Mouse (Mus musculus): ENCODE data around the gene Lmo1. TPM values are rescaled to one million over a fixed set of nuclear protein-coding genes. Genes with fewer than 3 reads are reported as not detected.
"Not testable (repeated sequence)": the region's sequence is repeated elsewhere in the genome, so short reads cannot be mapped to it uniquely, and the experiment has no call there.

Lmo1 gene
- polyA plus RNA-seq, 1 experiment from 2014 or later, result 50.5 TPM

GRCm38 (mm10) chr7:109097203-109097602 lies 77.8 kb downstream of the Lmo1 start:
- peaks cover 32% of the 10 kb centered on the region for H3K27me3 ChIP-seq
- H3K27ac ChIP-seq, result no peak overlapping the region
- H3K36me3 ChIP-seq (ENCODE audit: poor library complexity, severe bottlenecking), result no peaks in the 10 kb centered on the region
- H3K9me3 ChIP-seq (replicated peaks), result no peaks in the 10 kb centered on the region
- WGBS, result 84% methylated on average over 7 of the region's 7 CpGs
- no peak overlapping the region for H3K9ac ChIP-seq
- H3K4me2 ChIP-seq, result no peak overlapping the region
- ATAC-seq, result no peak
- H3K4me3 ChIP-seq, result no peak overlapping the region
- no peaks in the 10 kb centered on the region; the same call in 1 of the 2 replicates for H3K4me1 ChIP-seq

GRCm38 (mm10) chr7:109096618-109097017 lies 78.4 kb downstream of the Lmo1 start:
- no peak overlapping the region for H3K9ac ChIP-seq
- WGBS, result 81% methylated on average over 4 of the region's 4 CpGs
- ATAC-seq, result no peak
- no peak overlapping the region for H3K27ac ChIP-seq
- peaks cover 27% of the 10 kb centered on the region for H3K27me3 ChIP-seq
- H3K4me2 ChIP-seq, result no peak overlapping the region
- no peaks in the 10 kb centered on the region for H3K36me3 ChIP-seq (ENCODE audit: poor library complexity, severe bottlenecking)
- no peaks in the 10 kb centered on the region for H3K9me3 ChIP-seq (replicated peaks)
- no peak overlapping the region for H3K4me3 ChIP-seq
- H3K4me1 ChIP-seq, result no peaks in the 10 kb centered on the region; the same call in 1 of the 2 replicates

GRCm38 (mm10) chr7:109094294-109094693 lies 80.7 kb downstream of the Lmo1 start:
- H3K4me2 ChIP-seq, result no peak overlapping the region
- ATAC-seq, result no peak
- no peak overlapping the region for H3K9ac ChIP-seq
- H3K9me3 ChIP-seq (replicated peaks), result no peaks in the 10 kb centered on the region
- H3K36me3 ChIP-seq (ENCODE audit: poor library complexity, severe bottlenecking), result no peaks in the 10 kb centered on the region
- H3K4me3 ChIP-seq, result no peak overlapping the region
- no peak overlapping the region for H3K27ac ChIP-seq
- H3K27me3 ChIP-seq, result peaks cover 6% of the 10 kb centered on the region; the same call in 1 of the 2 replicates
- WGBS, result no CpG with 5 or more reads among the region's 7 CpGs
- H3K4me1 ChIP-seq, result no peaks in the 10 kb centered on the region; the same call in 1 of the 2 replicates

- H3K4me3 ChIP-seq; H3K9me3 ChIP-seq (replicated peaks); H3K27ac ChIP-seq; H3K36me3 ChIP-seq (ENCODE audit: poor library complexity, severe bottlenecking); ATAC-seq; H3K9ac ChIP-seq; H3K4me2 ChIP-seq; H3K27me3 ChIP-seq; H3K4me1 ChIP-seq: not testable (repeated sequence)
- WGBS, result no CpG with 5 or more reads among the region's 2 CpGs
Observed at GRCm38 (mm10) chr7:109091316-109091715, 83.7 kb downstream of the Lmo1 start.

Other genes starting within 250 kb of the Lmo1 start
- 0.05 TPM in 1 of 2 replicates, not detected in the other for gene Nlrp10, start 245.0 kb downstream of the Lmo1 start, polyA plus RNA-seq (2015; fragmentation: Nextera tagmentation; extraction: Ambion mirVana)
- gene Eif3f, start 240.8 kb downstream of the Lmo1 start, polyA plus RNA-seq (2015; fragmentation: Nextera tagmentation; extraction: Ambion mirVana), result 84.0 and 84.5 TPM in 2 replicates
- 27.1 and 31.5 TPM in 2 replicates for gene Tub, start 224.9 kb downstream of the Lmo1 start, polyA plus RNA-seq (2015; fragmentation: Nextera tagmentation; extraction: Ambion mirVana)
- 23.2 and 27.6 TPM in 2 replicates for gene Ric3, start 91.9 kb downstream of the Lmo1 start, polyA plus RNA-seq (2015; fragmentation: Nextera tagmentation; extraction: Ambion mirVana)

Measured in forebrain, embryonic 13.5 days (tissue).